Mouse (Mus musculus): ENCODE measurements around the gene Rnf130. TPM values are rescaled to one million over a fixed set of nuclear protein-coding genes. Genes with fewer than 3 reads are reported as not detected.

The Rnf130 gene
- polyA plus RNA-seq (2012; rRNA removed), result 33.2 and 50.8 TPM in 2 replicates

GRCm38 (mm10) chr11:50024833-50025720 lies at the start of gene Rnf130:
Rnf130 (plus strand) TSS chr11:50025346.

GRCm38 (mm10) chr11:50130811-50131766 lies 105.9 kb downstream of the Rnf130 start, which contains the start of gene Tbc1d9b:
Tbc1d9b (plus strand) TSS chr11:50131396.

Other genes starting within 250 kb of the Rnf130 start
- gene Gfpt2, start 231.2 kb upstream of the Rnf130 start, polyA plus RNA-seq (2012; rRNA removed), result 5.0 and 10.7 TPM in 2 replicates
- 31.5 and 48.3 TPM in 2 replicates for gene Mapk9, start 178.6 kb upstream of the Rnf130 start, polyA plus RNA-seq (2012; rRNA removed)
- 0.34 and 1.6 TPM in 2 replicates for gene Rasgef1c, start 123.5 kb upstream of the Rnf130 start, polyA plus RNA-seq (2012; rRNA removed)
- 29.0 and 34.0 TPM in 2 replicates for gene Tbc1d9b, start 106.0 kb downstream of the Rnf130 start, polyA plus RNA-seq (2012; rRNA removed)
- gene Mrnip, start 149.1 kb downstream of the Rnf130 start, polyA plus RNA-seq (2012; rRNA removed), result 18.4 and 24.0 TPM in 2 replicates
- gene Sqstm1, start 185.5 kb downstream of the Rnf130 start, polyA plus RNA-seq (2012; rRNA removed), result 92.0 and 94.5 TPM in 2 replicates
- gene Mgat4b, start 185.5 kb downstream of the Rnf130 start, polyA plus RNA-seq (2012; rRNA removed), result 36.3 and 46.3 TPM in 2 replicates
- 0.94 and 1.5 TPM in 2 replicates for gene Ltc4s, start 213.3 kb downstream of the Rnf130 start, polyA plus RNA-seq (2012; rRNA removed)